Mouse (Mus musculus): ENCODE results near the gene Ranbp3l.
A peak's percentile ranks its signal among the peaks of the same experiment; 100 is the strongest.

The Ranbp3l gene

DNA sequence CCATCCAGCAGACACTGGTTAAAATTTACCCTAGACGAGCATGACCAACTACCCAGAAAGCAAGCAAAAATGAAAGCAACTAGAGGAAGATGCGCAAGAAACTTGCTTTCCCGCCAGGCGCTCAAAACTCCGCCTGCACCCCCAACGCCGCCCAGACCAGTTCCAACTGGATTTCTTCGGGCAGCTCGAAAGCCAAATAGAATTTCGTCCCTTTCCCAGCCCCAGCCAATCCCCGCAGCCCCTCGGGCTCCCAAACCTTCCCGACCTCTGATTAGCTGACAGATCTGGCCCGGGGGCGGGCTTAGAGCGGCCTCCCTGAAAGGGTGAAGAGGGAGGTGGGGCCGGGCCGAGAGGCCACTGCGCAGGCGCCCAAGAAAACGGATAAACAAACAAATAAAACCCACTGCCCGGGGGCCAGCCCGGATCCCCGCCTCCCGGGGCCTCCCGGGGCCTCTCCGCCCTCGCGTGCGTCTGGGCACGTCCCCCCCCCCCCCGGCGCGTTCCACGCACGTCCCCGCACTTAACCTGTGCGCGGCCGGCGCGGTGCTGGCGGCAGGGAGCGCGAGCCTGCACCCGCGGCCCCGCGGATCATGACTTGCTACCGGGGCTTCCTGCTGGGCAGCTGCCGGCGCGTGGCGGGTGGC, 103.3 kb downstream of the Ranbp3l start, which contains the start of gene Nadk2:
Gene Nadk2 (plus strand): TSS at position 349 of the 644 bp plus-strand sequence.
- peak; percentile 99 for DNase-seq (ENCODE audit: extremely low read depth, low read depth)

DNA sequence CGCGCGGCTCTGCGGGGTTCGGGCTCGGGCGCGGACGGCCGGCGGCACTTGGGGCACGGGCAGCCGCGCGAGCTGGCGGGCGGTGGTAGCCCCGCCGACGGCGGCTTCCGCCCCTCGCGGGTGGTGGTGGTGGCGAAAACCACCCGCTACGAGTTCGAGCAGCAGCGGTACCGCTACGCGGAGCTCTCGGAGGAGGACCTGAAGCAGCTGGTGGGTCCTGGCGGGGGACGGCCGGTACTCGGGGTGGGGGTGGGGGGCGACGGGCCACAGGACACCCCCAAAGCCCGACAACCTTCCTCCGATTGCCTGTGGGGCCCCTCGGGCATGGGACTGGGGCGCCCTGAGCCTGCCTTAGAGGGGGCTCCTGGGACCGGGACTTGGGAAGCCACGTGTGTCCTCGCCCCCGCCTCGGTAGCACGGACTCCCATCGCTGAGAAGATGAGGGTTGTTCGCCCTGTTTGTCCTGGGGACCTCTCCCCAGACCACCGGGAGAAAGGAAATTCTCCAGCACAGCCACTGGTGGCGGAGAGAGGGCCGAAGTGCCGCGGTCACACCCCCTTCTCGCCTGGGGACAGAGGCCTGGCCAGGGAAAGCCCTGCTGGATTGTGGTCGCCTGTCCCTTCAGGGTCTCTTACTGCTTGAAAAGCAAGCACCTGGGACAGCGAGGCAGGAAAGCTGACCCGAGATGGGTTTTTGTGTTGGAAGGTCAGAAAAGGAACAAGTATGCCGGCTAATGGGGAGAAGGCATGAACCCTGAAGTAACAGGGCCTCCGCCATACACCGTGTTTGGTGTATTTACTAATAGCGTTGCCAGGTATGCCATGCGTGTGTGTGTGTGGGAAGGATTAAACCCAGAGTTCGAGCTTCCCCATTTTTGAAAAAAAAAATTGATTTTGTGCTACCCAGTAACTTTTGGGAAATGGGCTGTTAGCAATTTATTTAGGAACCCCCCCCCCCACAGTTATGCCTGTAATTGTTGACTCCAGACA, 104.1 kb downstream of the Ranbp3l start:
- no peak for DNase-seq (ENCODE audit: extremely low read depth, low read depth)

DNA sequence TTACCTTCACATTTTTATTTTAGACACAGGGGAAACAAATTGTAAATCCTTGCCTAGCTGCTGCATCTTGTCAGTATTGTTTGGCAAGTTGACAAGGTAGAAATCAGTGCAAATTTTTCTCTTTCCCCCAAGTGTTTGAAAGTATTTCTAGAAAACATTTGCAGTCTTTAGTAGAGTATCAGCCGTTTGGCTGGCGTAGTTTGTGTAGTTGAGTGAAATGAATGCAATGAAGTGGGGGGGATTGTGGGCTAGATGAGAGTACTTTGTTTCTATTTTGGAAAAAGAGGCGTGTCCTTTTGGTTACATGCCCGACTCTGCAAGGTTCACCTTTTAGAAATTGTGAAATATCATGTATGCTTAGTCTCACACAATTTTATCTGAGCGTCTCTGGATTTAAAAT, 104.9 kb downstream of the Ranbp3l start:
- DNase-seq (ENCODE audit: extremely low read depth, low read depth) = peak; percentile 39

DNA sequence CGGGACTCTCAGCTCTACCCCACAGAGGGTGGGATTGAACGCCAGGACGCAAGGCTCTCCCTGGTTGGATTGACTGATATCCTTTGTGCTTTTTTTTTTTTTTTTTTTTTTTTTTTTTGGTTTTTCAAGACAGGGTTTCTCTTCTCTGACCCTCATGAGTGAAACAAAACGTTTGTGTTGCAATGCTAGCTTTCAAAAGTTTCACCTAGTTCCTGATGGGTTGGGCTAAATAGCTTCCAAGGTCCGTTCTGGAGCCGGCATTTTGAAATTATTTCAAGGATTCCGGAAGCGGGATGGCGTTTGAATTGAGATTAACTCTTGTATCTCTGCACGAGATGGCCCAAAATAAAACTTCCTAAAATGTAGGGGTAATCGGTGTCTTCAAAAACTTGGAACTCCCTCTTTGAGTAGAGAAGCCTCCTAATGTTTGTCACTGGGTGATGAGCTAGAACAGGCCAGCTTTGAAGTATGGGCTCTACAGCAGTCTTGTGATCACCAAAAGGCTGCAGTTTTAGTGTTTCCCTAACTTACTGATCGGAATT, 105.4 kb downstream of the Ranbp3l start:
- DNase-seq (ENCODE audit: extremely low read depth, low read depth) = peak; percentile 41

DNA sequence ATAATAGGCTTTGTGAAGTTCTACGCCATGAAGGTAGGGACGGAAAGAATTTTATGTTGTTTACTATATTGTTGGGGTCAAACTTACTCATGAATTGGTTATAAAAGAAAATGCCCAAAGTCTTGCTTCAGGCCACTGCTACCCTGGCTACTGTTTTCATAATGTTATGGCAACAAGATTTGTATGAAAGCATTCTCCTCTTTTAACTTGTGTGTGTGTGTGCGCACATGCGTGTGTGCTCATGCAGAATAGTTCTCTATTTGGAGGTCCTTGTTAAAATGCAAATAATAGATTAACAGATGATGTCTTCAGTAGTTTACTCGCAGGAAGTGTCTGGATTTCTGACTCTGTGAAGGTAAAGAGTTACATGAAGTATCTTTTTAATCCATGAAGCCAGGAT, 105.9 kb downstream of the Ranbp3l start:
- peak; percentile 38 for DNase-seq (ENCODE audit: extremely low read depth, low read depth)

DNA sequence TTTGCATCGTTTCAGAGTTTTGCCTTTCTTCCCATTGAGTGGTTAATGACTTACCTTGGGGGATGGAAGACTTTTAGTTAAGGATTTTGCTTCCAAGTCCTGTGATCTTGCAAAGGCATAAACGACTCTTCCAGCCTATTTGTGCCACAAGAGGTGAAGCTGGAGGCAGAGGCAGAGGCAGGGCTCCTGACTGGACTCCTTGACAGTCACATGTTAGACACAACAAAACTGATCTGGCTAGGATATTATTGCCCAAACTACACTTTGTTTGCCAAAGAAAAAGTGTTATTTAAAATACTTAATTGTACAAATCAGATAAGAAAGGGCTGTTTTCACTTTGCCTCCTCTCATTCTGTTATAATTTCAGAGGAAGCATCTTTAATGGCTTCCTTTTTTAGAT, 106.4 kb downstream of the Ranbp3l start:
- DNase-seq (ENCODE audit: extremely low read depth, low read depth) = no peak

DNA sequence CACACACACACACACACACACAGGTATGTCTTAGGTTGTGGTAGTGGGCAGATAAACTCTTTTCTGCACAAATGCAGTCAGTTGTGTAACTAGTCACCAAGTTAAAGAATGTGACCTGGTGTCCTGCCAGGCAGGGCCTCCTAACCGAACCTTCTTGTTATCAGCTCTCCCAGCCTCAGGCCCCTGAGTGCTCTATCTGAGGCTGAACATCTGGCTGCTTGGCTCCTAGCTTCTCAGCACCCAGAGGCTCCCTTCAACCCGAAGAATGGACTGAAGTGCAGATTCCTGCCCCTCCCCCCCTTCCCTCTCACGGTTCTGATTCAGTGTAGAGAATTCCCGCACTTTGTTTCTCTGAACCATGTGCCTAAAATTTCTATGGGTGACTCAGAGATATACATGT, 106.9 kb downstream of the Ranbp3l start:
- peak; percentile 99 for DNase-seq (ENCODE audit: extremely low read depth, low read depth)

DNA sequence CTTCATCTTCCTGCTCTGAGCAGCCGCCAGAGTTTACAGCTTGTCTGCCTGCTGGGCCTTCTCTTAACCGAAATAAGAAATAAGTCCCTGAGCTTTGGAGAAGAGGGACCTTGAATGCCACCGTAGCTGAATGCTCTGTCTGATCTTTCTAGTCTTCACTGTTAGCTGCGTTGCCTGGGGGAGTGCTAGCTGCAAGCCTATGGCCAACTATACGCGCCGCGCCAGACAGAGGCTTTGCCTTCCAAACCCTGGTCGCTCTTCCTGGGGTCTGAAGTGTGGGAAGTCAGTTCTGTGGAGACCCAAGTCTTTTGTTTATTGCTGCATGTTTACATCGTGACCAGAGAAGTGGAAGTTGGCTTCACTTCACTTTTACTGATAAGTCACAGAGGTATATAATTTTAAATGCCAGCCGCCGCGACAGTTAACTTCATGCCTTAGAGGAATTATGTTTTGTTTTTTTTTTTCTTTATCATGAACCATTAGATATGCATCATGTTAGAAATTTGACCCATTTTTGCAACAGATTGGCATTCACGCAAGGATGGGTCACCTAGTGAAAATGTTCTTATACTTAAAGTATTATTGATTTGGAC, 108.0 kb downstream of the Ranbp3l start:
- DNase-seq (ENCODE audit: extremely low read depth, low read depth) = peak; percentile 46

DNA sequence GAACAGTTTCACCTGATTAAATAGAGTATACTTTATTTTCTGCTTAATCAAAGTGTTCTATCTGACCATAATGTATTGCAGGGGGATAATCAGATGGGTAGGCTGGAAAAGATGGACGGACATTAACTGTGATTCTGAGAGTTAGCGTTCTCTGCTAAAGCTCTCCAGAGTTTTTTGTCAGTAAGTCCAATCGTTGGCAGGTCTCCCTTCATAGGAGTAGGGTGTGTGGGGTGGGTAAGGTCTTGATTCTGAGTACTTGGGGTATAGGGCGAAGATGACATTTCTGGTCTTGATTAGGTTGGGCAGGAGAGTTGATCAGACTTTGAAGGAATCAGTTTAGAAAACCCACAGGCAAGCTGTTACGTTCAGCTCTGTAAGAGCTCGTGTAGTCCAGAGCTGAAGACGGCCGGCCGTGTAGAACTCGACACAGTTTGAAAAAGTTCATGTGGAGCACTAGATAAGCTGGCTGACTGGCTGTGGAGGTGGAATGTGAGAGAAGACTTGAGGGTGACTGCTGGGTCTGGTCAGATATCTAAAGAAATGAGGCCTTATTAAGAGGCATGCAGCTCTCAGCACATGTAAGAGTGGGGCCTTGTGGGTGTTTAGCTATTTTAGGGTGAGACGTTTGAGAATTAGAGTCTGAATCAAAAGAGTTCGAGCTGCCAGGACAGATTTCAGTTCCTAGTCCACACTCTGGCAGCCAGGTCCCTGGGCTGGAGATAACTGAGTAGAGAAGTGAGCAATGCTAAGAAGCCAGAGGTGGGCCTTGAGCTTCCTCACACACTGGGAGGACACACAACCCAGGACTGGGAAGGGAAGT, 110.9 kb downstream of the Ranbp3l start:
- peak; percentile 86 for DNase-seq (ENCODE audit: extremely low read depth, low read depth)

DNA sequence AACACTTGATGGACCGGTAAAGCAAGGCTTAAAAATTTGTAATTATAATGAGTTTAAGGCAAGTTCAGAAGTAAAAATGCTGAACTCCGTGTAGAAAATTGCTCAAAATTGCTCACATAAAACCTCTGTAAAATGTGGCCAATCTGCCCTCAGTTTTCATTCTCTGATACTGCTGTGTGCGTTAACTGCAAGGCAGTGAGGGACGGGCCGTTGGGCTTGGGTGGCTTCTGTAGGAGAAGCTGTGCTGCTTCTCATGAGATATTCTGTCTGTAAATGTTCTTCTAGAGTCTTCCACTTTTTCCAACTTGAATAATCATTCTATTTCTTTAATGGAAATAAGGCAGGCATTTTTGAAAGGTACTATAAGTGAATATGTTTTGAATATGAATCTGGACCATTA, 111.9 kb downstream of the Ranbp3l start:
- DNase-seq (ENCODE audit: extremely low read depth, low read depth) = no peak

DNA sequence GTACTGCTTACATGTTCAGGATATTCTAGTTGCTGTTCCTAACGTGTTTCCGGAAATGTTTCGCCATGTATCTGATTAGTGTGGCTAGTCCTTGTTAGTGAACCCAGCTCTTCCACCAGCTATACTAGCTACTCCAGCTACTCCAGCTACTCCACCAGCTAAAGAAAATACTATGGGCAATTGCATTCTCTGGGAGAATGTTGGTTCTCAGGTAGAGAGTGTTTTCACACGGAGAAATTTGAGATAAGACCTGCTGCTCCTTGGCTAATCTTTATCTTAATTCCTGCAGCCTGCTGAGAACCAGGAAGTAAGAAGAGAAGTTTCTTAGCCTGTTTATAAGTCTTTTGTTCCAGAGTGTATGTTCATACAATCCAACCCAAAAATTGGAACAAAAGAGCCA, 112.5 kb downstream of the Ranbp3l start:
- DNase-seq (ENCODE audit: extremely low read depth, low read depth) = peak; percentile 81

DNA sequence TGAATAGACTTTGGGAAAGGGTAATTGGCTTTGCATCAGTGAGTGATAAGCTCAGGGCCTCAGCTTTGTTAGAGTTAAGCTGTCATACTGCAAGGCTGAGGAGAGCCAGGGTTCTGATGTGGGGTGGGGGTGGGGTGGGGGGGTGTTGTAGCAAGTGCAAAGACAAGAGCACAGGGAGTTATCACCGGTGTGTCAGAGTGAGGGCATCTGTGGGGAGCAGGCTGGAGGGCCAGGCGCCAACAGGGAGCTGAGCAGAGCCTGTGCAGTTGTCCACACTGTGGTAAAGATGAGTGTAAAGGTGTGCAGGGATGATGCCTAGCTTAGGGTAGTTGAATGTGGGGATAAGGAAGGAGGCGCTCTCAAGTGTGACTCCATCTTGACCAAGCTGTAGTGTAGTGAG, 113.5 kb downstream of the Ranbp3l start:
- no peak for DNase-seq (ENCODE audit: extremely low read depth, low read depth)

DNA sequence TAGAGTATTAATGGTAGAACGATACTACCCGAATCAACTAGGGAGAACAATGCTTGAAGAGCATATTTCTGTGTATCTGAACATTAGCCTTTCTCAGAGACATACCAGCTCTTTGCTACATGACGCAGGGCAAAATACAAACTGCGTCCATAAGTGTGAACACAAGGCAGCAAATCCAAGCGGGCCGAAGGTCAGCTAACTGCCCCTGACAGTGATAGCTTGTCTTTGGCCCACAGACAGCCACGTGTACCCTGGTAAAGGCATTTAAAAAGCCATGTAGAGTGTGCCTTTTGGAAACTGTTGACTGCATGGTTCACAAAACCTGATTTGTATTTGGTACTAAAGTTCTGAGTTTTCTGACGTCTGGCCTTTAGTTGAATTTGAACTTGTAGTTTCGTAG, 115.0 kb downstream of the Ranbp3l start:
- no peak for DNase-seq (ENCODE audit: extremely low read depth, low read depth)

DNA sequence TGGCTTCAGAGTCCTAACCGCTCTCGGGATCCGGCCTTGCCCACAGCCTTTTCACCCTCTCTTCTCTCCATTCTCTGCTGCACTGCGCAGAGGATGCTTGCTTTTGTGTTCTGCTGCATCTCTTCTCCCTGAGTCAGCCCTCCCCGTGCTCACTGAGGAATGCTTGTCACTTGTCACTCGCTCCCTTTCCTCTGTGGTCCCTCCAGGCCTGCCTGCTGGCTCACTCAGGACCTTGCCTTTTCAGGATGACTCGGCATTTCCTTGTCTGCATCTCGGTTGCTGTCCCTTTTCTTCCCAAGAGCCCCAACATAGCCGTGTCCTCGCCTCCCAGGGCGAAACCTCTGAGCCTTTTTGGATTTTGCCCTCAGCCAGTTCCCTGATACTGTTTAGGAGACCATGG, 119.1 kb downstream of the Ranbp3l start:
- no peak for DNase-seq (ENCODE audit: extremely low read depth, low read depth)

DNA sequence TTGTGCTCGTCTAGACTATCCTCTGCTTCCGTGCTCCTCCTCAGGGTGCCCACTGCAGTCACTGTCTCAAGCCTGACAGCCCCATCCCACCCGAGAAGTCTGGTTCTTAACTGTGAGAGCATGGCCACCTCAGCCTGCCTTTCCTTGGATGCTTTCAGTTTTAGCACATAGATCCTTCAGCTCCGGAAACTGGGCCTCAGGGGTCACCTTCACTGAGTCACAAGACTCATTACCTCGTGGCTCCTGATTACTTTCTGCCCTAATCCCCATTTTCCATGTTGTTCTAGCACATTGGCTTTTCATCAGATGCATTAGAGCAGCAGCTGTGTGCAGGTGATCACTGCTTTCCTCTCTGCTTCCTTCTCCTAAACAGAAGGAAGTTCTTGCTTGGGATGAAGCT, 119.7 kb downstream of the Ranbp3l start:
- DNase-seq (ENCODE audit: extremely low read depth, low read depth) = no peak

DNA sequence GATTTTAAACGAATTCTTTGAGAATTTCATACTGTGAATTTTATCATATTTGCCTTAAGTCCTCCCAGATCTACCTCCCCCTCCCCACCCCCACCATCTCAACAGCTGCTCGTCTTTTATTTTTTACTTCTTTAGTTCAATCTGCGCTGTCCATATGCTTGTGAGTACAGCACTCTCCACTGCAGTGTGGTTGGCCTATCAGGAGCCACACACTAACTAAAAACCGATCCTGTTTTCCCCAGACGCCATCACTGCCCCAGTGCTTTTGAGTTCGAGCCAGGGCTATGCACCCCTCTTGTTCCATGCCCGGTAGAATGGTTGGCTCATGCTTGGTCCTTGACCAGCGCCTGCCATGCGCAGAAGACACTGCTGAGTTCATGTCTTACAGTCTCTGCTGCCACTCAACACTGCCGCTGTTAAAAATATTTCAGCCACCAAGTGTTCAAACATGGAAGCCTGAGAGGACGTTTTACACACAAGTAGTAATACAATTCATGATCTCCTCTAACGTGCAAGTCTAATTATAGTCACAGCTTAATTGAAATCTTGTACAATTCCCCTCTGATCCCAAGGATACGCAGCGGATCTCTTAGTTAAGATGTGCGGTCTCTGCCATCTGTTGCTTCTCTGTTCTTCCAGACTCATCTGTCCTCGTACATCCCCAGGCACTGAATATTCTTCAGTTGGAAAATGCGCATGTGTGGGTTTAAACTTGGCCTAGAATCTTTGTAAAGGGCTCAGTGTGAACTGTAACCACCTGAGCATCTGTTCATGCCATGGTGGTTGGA, 120.3 kb downstream of the Ranbp3l start:
- DNase-seq (ENCODE audit: extremely low read depth, low read depth) = no peak

DNA sequence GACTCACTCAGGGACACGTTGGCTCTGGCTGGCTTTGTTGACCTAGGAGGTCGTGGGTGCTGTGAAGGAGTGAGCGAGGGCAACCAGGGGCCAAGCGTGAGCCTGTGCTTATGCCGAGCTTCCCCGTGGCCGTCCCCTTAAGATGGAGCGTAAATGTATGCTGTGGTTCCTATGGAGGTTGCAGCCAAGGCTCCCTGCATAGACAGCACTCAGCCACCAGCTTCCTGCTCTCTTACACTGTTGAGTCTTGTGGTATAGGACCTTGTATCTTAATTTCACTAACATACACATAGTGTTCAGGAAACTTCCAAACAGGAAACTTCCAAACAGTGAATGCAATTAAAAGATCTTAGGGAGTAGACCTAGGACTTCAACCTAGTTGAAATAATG, 120.9 kb downstream of the Ranbp3l start:
- no peak for DNase-seq (ENCODE audit: extremely low read depth, low read depth)

DNA sequence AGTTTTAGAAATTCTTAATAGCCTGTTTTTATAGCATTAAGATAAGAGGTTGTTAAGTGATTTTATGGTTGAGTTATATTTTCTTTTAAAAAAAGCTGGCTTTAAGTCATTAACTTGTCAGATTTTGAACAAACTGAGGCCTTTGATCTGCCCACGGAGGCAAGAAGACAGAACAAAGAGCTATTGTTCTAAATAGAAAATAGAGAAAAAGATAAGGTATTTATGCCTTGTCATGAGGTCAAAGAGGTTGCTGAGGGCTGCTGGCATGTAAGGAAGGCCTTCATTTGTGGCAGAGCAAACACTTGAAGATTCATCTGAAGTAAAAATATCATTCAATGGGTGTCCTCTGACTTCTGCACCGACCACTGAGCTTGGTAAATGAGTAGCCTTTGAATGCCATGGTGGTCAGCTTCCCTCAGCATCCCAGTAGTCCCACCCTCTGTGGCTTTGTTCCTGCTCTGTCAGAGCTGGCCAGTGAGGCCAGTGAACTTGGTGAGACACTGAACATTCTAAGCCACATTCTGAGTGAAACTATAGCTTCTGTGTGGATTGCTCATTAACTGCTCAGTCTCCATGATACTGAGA, 121.5 kb downstream of the Ranbp3l start:
- DNase-seq (ENCODE audit: extremely low read depth, low read depth) = no peak

DNA sequence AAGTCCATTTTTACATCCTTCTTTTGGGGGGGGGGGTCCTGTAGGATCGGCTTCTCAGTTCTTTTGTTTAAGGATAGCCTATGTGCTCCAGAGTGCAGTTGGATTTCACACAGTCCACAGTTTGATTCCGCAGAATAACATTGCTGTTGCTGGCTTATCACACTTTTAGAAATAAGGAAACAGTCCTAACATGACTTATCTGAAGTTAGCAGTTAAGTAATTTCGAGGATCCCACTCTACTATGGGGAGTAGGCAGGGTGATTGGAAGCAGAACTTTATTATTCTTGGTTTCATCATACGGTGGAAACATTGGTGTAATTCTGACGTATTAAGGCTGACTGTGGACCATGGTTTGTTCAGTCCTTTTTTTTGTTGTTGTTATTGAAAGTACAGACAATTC, 122.9 kb downstream of the Ranbp3l start:
- DNase-seq (ENCODE audit: extremely low read depth, low read depth) = peak; percentile 71
